Mouse (Mus musculus) adrenal gland, postnatal 25 days (tissue): ENCODE measurements at regions not wholly inside any gene's neighbourhood (a gene's known extent, or its start where the extent isn't known, plus 50 kb on each side); places are given as distances from the start of the nearest gene placed in this dataset.

Experiments
- DNase-seq: peaks from one replicate; pipeline ENCODE4 v3.0.0; 2021; ENCODE audit warnings: mixed read lengths

- no peak for DNase-seq
Measured at GRCm38 (mm10) chr6:94900862-94901261, 200.9 kb upstream of the Lrig1 start.

GRCm38 (mm10) chr6:94898881-94899280 lies 198.9 kb upstream of the Lrig1 start:
- no peak for DNase-seq

- no peak for DNase-seq
Measured at GRCm38 (mm10) chr6:94890165-94890564, 190.2 kb upstream of the Lrig1 start.

- no peak for DNase-seq
Measured at GRCm38 (mm10) chr6:94889271-94889670, 189.3 kb upstream of the Lrig1 start.

GRCm38 (mm10) chr6:94881139-94881538 lies 181.2 kb upstream of the Lrig1 start:
- no peak for DNase-seq

GRCm38 (mm10) chr6:94875841-94876240 lies 175.9 kb upstream of the Lrig1 start:
- DNase-seq: no peak

- DNase-seq: no peak
Measured at GRCm38 (mm10) chr6:94875065-94875464, 175.1 kb upstream of the Lrig1 start.

- no peak for DNase-seq
Measured at GRCm38 (mm10) chr6:94874415-94874814, 174.5 kb upstream of the Lrig1 start.

GRCm38 (mm10) chr6:94867952-94868351 lies 168.0 kb upstream of the Lrig1 start:
- no peak for DNase-seq

GRCm38 (mm10) chr6:94865498-94865897 lies 165.5 kb upstream of the Lrig1 start:
- no peak for DNase-seq

- DNase-seq: no peak
Measured at GRCm38 (mm10) chr6:94858121-94858621, 158.2 kb upstream of the Lrig1 start.

- no peak for DNase-seq
Measured at GRCm38 (mm10) chr6:94850121-94850520, 150.2 kb upstream of the Lrig1 start.

GRCm38 (mm10) chr6:94849533-94849932 lies 149.6 kb upstream of the Lrig1 start:
- no peak for DNase-seq

- no peak for DNase-seq
Measured at GRCm38 (mm10) chr6:94848437-94848836, 148.5 kb upstream of the Lrig1 start.

GRCm38 (mm10) chr6:94845821-94846220 lies 145.9 kb upstream of the Lrig1 start:
- DNase-seq: no peak

GRCm38 (mm10) chr6:94842856-94843255 lies 142.9 kb upstream of the Lrig1 start:
- DNase-seq: no peak

- DNase-seq: no peak
Measured at GRCm38 (mm10) chr6:94841881-94842280, 141.9 kb upstream of the Lrig1 start.

GRCm38 (mm10) chr6:94835742-94836141 lies 135.8 kb upstream of the Lrig1 start:
- no peak for DNase-seq

- no peak for DNase-seq
Measured at GRCm38 (mm10) chr6:94834551-94834950, 134.6 kb upstream of the Lrig1 start.

- no peak for DNase-seq
Measured at GRCm38 (mm10) chr6:94830801-94831200, 130.8 kb upstream of the Lrig1 start.

GRCm38 (mm10) chr6:94829246-94829645 lies 129.3 kb upstream of the Lrig1 start:
- DNase-seq: no peak

GRCm38 (mm10) chr6:94826656-94827055 lies 126.7 kb upstream of the Lrig1 start:
- DNase-seq: no peak

GRCm38 (mm10) chr6:94818220-94818619 lies 118.3 kb upstream of the Lrig1 start:
- no peak for DNase-seq

- no peak for DNase-seq
Measured at GRCm38 (mm10) chr6:94816161-94816560, 116.2 kb upstream of the Lrig1 start.

GRCm38 (mm10) chr6:94814711-94815110 lies 114.8 kb upstream of the Lrig1 start:
- DNase-seq: no peak
